Mouse (Mus musculus) kidney, postnatal 10 days (tissue): ENCODE measurements around the gene Zbtb9.
A peak's percentile ranks its signal among the peaks of the same experiment; 100 is the strongest.

ENCODE experiments used
- DNase-seq: peaks from one replicate; pipeline ENCODE4 v3.0.0; 2021; ENCODE audit warnings: mixed read lengths

Gene Zbtb9

GRCm38 (mm10) chr17:27017564-27018499 is 44.9 kb downstream of the Zbtb9 start:
- DNase-seq = peak; percentile 93

- DNase-seq = peak; percentile 25
These were observed 45.7 kb downstream of the Zbtb9 start for GRCm38 (mm10) chr17:27018555-27019196.

DNA sequence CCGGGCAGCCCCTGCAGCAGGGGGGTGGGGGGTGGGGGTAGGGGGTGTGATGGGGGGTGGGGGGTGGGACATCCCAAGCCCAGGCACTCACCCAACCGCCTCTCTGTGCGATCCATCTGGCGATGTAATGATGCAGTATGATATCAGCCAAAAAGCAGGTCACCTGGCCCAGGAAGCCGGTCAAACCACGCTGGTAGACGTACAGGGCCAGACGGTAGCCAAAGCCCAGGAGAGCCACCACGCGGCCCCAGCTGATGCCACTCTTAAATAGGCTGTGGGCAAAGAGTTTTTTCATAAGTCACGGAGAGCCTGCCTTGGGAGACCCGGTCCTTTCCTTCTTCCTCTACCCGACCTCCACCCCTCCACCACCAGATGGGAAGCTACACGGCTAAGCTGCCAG is 48.1 kb downstream of the Zbtb9 start:
- DNase-seq = peak; percentile 5

DNA sequence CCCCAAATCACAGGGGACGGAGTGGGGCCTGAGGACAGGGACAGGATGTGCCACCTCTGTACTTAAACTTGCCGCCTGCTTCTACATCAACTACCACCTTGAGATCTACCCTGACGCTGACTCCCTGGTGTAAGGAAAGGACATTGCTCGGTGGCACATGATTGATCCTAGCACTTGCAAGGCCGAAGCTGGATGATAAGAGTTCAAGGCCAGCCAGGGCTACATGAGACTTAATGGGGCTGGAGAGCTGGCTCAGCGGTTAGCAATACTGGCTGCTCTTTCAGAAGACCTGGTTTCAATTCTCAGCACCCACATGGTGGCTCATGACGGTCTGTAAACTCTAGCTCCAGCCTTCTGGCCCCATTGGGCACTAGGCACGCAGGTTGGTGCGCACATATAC is 48.8 kb downstream of the Zbtb9 start:
- peak; percentile 4 for DNase-seq

- DNase-seq = no peak
These were observed 50.4 kb downstream of the Zbtb9 start for GRCm38 (mm10) chr17:27023342-27023741.

GRCm38 (mm10) chr17:27025326-27025902 is 52.4 kb downstream of the Zbtb9 start:
- DNase-seq = no peak

GRCm38 (mm10) chr17:27025951-27026350 is 53.0 kb downstream of the Zbtb9 start:
- no peak for DNase-seq

- DNase-seq = peak; percentile 73
These were observed 54.7 kb downstream of the Zbtb9 start for GRCm38 (mm10) chr17:27027460-27028283.

- peak; percentile 95 for DNase-seq
These were observed 55.4 kb downstream of the Zbtb9 start for GRCm38 (mm10) chr17:27028284-27028795.

DNA sequence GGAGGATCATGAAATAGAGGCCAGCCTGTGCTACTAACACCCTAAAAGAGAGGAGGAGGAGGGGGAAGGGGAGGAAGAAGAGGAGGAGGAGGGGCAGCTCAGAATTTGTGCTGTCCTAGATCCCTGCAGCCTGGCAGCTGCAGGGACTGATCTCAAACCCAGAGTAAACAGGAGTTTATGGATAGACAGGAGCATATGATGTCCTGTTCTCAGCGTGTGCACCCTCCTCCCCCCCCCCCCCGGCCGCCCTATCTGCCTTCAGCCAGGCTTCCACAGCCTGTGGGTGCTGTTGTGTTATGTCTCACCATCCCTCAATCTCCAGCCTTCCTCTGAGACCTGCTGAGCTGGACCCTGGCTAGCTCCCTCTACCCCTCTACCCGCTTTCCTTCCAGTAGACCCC is 55.9 kb downstream of the Zbtb9 start, which contains the start of gene Bak1:
Gene Bak1, minus strand, starts transcription at position 101 of the 400 bp plus-strand sequence.
- DNase-seq = no peak

GRCm38 (mm10) chr17:27029431-27029830 is 56.5 kb downstream of the Zbtb9 start:
- peak; percentile 22 for DNase-seq

DNA sequence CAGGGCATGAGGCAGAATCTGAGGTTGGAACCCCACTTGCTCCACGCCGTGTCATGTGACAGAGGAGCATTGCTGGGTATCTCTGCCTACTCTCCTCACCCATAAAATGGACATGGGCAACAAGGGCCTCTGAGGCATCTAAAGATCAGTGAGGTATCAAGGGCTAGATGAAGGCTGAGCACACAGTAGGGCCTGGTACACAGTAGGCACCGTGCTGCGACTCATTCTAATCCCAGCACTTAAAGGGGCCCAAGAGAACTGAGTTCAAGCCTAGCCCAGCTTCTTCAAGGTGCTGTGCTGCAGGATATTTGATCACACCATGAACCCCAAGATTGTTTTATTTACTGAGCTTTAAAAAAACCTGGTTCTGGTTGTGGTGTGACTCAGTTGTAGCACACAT is 57.9 kb downstream of the Zbtb9 start:
- no peak for DNase-seq

DNA sequence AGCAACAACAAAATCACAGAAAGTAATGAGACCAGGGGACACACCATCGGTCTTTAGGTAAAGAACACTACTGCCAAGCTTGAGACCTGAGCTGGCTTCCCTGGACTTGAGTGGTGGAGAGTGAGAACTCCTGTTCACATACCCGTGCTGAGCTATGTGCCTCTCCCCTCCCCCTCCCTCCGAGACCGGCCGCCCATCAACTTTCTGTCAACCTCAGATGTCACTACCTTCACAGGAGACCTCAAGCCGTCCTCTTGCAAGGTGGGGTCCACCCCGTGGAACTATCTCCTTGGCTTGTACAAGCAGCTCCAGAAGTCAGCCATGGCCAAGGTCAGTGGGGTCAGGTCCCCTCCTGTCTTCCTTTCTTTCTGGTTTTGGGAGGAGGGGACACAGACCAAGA is 59.4 kb downstream of the Zbtb9 start:
- peak; percentile 21 for DNase-seq

DNA sequence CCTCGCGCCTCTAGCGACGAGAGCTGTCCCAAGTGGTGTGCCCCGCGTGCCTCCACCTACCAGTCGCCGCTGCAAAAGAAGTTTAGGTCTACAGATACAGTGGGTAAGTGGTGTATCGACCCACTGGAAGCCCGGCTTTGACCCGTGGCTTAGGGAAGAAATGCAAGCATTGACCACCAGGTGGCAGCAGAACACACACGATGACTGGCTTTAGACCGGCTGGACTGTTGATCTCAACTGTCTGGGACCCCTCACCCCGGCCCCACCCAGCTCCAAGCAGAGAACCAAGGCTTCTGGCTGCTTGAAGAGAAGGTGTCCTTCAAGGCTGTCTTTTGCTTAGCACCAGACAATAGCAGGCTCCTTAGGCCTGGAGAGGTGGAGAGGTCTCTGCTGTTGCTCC is 59.9 kb downstream of the Zbtb9 start:
- peak; percentile 90 for DNase-seq

GRCm38 (mm10) chr17:27036465-27036864 is 63.5 kb downstream of the Zbtb9 start:
- DNase-seq = no peak

DNA sequence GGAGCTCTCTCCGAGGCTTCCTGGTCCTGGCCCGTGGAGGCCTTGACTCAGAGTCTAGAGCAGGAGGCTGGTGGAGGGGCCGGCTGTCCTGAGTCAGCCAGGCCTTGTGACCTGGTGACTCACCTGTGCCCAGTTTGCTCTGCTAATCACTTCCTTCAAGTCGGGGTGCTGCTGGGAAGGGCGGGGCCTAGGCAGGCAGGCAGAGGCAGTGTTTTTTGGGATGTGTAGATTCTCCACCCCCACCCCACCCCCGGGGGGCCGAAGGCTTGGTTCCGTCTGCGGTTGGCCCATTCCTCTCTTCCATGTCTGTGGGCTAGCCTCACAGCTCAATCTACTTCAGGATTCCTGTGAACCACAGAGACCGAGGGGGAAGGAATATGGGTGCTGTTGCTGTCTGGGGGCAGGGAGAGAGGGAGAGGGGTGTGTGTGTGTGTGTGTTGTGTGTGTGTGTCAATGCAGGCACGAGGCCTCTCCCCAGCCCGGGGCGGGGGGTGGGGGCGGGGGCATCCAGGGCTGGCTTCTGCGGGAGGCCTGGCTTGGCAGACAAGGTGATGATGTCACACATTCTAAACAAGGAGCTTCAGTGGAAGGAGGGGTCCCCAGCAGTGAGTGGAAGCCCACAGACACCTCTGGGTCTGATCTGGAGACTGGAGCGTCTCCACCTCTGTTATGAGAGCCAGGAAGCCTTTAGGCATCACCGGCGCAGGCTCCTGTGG is 65.5 kb downstream of the Zbtb9 start:
- DNase-seq = no peak

DNA sequence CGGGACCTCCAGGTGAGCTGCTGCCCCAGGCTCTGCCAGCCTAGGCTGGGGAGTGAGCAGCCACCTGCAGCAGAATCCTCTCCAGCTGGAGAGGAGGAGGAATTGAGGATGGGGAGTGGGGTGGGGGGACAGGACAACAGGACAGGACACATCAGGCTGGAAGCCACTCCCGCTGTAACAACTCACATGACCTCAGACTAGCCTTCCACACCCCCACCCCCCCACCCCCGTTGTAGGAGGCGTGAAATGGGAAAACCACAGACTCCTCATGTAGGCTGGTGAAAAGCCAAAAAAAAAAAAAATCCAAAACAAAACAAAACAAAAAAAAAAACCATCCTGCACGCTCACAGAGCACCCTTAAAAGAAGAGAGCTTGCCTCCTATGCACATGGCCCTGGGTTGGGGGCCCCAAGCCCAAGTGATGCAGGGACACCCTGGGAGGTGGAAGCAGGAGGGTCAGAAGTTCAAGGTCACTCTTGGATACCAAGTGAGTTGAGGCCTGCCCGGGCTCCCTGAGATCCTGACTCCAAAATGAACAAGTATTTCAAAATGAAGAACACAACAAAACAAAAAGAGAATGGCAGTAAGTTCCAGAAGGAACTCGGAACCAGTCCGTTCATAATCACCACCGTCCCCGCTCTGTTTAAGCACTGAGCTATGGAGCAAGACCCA is 66.6 kb downstream of the Zbtb9 start:
- no peak for DNase-seq

- DNase-seq = peak; percentile 75
These were observed 67.5 kb downstream of the Zbtb9 start for GRCm38 (mm10) chr17:27040304-27041045.

GRCm38 (mm10) chr17:27041046-27041786 is 68.2 kb downstream of the Zbtb9 start:
- no peak for DNase-seq

DNA sequence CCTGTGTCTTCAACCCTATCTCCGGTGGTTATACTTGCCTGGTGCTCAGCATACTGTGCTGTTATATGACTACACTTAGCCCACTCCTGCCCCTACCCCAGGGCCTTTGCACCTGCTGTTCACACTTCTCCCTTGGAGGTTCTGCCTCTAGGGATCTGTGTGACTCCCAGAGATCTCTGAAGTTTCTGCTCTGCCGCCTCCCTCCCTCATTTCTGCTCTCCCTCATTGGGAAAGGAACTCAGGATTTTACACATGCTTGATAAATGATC is 68.8 kb downstream of the Zbtb9 start:
- no peak for DNase-seq
